Mouse (Mus musculus): ENCODE measurements around the gene Adcy2. TPM values are rescaled to one million over a fixed set of nuclear protein-coding genes. Genes with fewer than 3 reads are reported as not detected.

Gene Adcy2
- polyA plus RNA-seq (2016; fragmentation: Nextera tagmentation; extraction: Ambion mirVana): 4.5 and 5.3 TPM in 2 replicates

DNA sequence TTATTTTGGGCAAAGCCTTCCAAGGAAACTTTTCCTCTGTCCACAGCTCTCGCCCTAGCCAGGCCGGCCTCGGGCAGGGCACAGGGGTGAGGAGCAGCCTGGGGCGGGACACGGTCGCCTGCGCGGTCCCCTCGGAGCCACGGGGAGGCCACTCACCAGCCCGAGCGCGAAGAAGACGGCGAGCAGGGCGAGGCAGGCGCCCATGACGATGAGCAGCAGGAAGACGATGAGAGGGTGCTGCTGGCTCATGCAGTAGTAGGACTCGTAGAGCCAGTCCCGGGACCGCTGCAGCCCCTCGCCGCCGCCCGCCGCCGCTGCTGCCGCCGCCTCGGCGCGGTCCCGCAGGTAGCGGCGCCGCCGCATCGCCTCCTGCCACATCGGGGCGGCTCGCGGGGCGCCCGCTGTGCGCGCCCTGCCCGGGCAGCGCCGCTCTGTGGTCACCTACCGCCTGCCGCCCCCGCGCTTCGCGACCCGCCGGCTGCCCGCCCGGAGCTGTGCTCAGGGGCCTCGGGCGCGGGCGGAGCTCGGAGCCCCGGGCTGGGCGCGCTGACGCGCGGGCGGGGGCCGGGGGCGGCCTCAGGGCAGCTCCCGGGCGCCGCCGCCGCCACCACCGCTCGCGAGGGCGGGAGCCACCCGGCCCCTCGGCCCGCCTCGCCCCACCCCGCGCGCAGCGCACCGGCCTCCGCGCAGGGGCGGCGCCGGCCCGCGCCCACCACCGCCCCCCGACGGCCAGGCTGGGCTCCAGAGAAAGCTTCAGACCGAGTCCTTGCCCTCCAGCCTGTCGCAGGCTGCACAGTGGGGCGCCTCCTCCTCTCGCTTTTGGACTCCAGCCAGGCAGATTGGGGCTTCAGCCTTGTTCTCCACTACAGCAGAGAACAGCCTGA, at the start of gene Adcy2:
Gene Adcy2, minus strand, starts transcription at position 624 of the 884 bp plus-strand sequence.
- peak within 1 kb of the TSS; percentile 59 for H3K4me3 ChIP-seq
- peaks cover 15% of the 10 kb centered on the region for H3K4me1 ChIP-seq
- H3K9me3 ChIP-seq: no peaks in the 10 kb centered on the region
- peak within 1 kb of the TSS; percentile 61 for H3K9ac ChIP-seq
- peak; percentile 91 for ATAC-seq (ENCODE audit: insufficient number of reproducible peaks, insufficient read depth, low FRiP score, low TSS enrichment)
- H3K36me3 ChIP-seq: no peaks in the 10 kb centered on the region
- no peak within 1 kb of the TSS for H3K27ac ChIP-seq
- WGBS: under 1% methylated on average over 89 of the region's 106 CpGs
- H3K4me2 ChIP-seq (replicated peaks): peak within 1 kb of the TSS; percentile 91
- peaks cover 12% of the 10 kb centered on the region for H3K27me3 ChIP-seq

DNA sequence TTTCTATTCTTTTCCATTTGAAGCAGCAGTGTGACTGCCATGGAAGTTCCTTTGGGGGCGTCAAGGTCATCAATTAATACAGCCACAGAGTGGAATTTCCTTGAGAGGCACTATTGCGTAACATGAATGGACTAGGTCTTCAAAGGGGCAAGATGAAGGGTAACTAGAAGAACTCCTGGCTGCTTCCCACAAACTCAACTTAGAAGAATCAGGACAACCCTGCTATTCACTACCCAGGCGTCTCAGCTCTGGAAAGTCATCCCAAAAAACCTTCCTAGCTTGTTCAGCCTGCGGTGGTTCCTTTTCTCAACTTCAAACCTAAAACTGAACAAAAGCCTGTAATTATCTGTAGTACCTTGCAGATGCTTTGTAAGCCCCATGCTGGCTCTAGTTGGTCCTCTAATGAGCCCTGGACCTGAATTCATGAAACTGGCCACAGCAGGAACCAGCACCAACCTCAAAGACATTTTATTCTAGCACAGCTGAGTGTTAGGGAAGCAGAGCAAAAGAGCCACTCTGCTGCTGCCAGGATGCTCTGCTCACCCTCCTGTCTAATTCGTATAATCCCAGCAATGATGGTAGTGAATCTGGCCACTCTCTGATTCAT, 37.8 kb upstream of the Adcy2 start:
- H3K9me3 ChIP-seq: no peaks in the 10 kb centered on the region
- H3K27me3 ChIP-seq: no peaks in the 10 kb centered on the region
- no peak overlapping the region for H3K4me2 ChIP-seq (replicated peaks)
- no peak overlapping the region for H3K4me3 ChIP-seq
- H3K27ac ChIP-seq: no peak overlapping the region
- H3K36me3 ChIP-seq: no peaks in the 10 kb centered on the region
- no peak overlapping the region for H3K9ac ChIP-seq
- no peaks in the 10 kb centered on the region for H3K4me1 ChIP-seq
- ATAC-seq (ENCODE audit: insufficient number of reproducible peaks, insufficient read depth, low FRiP score, low TSS enrichment): no peak
- 78% methylated on average over 5 of the region's 5 CpGs for WGBS

DNA sequence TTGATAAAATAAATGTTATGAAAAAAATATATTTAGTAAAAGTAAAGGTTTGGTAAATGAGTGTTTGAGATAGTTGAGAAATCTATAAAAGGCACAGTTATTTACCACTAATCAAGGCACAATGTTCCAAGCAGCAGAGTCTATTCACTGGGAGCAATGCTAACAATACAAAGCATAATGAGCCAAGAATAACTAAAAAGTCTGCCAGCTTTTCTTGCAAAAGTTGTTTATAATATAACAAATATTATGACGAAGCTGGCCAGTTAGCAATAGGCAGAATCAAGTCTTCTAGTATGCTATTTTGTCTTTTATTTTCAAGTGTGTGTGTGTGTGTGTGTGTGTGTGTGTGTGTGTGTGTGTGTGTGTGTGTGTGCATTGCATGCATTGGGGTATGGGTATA, 35.3 kb upstream of the Adcy2 start:
- Histone ChIP-seq H3K9me3 (no peaks in the 10 kb centered on the region), H3K27ac (no peak overlapping the region), H3K36me3 (no peaks in the 10 kb centered on the region), H3K4me3 (no peak overlapping the region), H3K9ac (no peak overlapping the region), H3K4me1 (no peaks in the 10 kb centered on the region), H3K27me3 (no peaks in the 10 kb centered on the region), H3K4me2 (replicated peaks) (no peak overlapping the region)
- ATAC-seq (ENCODE audit: insufficient number of reproducible peaks, insufficient read depth, low FRiP score, low TSS enrichment): no peak
- 85% methylated on average over 1 of the region's 1 CpGs for WGBS

DNA sequence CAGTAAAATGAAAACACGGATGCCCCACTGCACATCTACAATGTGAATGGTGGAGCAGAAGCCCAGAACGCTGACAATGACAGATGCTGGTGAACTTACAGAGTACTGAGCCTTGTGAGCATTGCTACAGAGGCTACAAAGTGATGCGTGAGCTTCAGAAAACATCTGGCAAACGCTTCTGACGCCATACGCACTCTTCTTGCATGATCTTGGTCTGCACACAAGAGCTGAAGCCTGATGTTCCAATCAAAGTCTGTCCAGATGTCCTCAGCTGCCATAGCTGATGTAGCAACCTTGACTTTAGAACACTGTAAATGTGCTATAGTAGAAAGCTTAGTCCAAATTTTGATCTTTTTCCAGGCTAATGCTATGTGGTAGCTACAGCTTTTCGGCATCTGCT, 34.2 kb upstream of the Adcy2 start:
- no peak overlapping the region for H3K27ac ChIP-seq
- no peaks in the 10 kb centered on the region for H3K36me3 ChIP-seq
- H3K4me1 ChIP-seq: no peaks in the 10 kb centered on the region
- H3K4me3 ChIP-seq: no peak overlapping the region
- 85% methylated on average over 7 of the region's 7 CpGs for WGBS
- H3K9ac ChIP-seq: no peak overlapping the region
- no peaks in the 10 kb centered on the region for H3K27me3 ChIP-seq
- no peak overlapping the region for H3K4me2 ChIP-seq (replicated peaks)
- no peak for ATAC-seq (ENCODE audit: insufficient number of reproducible peaks, insufficient read depth, low FRiP score, low TSS enrichment)
- no peaks in the 10 kb centered on the region for H3K9me3 ChIP-seq

DNA sequence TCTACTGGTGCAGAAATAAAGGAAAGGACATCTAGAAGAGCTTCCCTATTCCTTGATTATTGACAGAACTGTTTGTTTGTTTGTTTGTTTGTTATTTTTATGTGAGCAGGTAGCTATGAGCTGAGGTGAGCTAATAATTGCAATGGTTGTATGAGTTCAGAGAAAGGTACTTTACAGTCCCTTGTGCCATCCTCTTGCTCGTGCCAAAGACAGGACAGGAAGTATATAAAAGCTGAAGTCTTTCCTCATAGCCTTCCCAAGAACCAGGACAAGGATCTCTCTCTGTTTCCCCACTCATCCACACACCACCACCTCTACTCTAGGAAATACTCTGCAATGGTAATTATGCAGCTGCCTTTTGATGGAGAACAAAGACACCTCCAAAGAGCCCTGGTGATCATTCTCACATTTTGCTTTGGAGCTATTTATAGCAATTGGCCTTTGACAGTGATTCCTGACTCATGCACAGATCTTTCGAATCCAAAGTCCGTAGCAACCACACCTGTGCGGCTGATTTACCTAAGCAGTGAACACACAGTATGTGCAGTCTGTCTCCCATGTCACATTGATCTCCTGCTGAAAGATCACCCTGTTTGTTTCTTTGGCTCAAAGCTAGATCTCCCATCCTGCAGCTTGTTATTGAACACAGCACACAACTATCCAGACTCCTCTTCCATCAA, 29.9 kb upstream of the Adcy2 start:
- no peak overlapping the region for H3K4me2 ChIP-seq (replicated peaks)
- no peak overlapping the region for H3K9ac ChIP-seq
- no peaks in the 10 kb centered on the region for H3K4me1 ChIP-seq
- no peak overlapping the region for H3K4me3 ChIP-seq
- WGBS: 68% methylated on average over 4 of the region's 4 CpGs
- H3K27me3 ChIP-seq: no peaks in the 10 kb centered on the region
- H3K36me3 ChIP-seq: no peaks in the 10 kb centered on the region
- H3K27ac ChIP-seq: no peak overlapping the region
- ATAC-seq (ENCODE audit: insufficient number of reproducible peaks, insufficient read depth, low FRiP score, low TSS enrichment): no peak
- no peaks in the 10 kb centered on the region for H3K9me3 ChIP-seq

DNA sequence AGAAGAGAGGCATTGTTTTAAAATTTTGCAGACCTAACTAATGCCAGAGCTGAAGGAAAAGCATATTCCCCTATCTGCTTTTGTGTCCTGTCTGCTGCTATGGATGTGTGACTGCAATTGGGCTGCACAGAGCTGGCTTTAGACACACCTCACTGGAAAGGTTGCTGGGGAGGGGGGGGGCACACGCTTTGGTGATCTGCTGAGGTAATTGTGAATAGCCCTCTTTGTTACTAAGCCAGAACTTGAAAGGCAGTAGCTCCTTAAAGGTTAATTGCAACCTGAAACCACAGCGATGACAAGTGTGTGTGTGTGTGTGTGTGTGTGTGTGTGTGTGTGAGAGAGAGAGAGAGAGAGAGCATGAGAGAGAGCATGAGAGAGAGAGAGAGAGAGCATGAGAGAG, 25.6 kb upstream of the Adcy2 start:
- Histone ChIP-seq H3K27ac (no peak overlapping the region), H3K36me3 (no peaks in the 10 kb centered on the region), H3K9ac (no peak overlapping the region), H3K27me3 (no peaks in the 10 kb centered on the region), H3K9me3 (no peaks in the 10 kb centered on the region), H3K4me2 (replicated peaks) (no peak overlapping the region), H3K4me1 (no peaks in the 10 kb centered on the region), H3K4me3 (no peak overlapping the region)
- WGBS: 17% methylated on average over 2 of the region's 2 CpGs
- ATAC-seq (ENCODE audit: insufficient number of reproducible peaks, insufficient read depth, low FRiP score, low TSS enrichment): no peak

DNA sequence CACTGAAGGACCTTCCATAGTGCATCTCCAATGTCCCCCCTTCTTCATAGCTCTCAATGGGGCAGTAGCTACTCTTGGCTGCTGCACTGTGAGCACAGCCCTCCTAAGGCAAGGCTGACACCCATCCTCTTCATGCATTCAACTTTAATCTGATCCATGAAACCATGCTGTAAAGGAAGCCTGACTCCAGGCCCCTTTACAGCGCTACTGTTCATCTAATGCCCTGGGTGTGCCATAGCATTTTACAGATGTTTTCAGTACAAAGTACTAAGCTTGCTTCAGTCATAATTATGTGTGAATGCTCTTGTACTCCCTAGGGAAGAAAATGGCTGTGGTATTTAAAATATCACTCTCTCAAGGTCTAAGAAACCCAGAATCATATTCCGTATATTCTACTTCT, 23.9 kb upstream of the Adcy2 start:
- Histone ChIP-seq H3K27ac (no peak overlapping the region), H3K4me3 (no peak overlapping the region), H3K4me2 (replicated peaks) (no peak overlapping the region), H3K4me1 (no peaks in the 10 kb centered on the region), H3K27me3 (no peaks in the 10 kb centered on the region), H3K36me3 (no peaks in the 10 kb centered on the region), H3K9ac (no peak overlapping the region), H3K9me3 (no peaks in the 10 kb centered on the region)
- WGBS: 90% methylated on average over 2 of the region's 2 CpGs
- no peak for ATAC-seq (ENCODE audit: insufficient number of reproducible peaks, insufficient read depth, low FRiP score, low TSS enrichment)

DNA sequence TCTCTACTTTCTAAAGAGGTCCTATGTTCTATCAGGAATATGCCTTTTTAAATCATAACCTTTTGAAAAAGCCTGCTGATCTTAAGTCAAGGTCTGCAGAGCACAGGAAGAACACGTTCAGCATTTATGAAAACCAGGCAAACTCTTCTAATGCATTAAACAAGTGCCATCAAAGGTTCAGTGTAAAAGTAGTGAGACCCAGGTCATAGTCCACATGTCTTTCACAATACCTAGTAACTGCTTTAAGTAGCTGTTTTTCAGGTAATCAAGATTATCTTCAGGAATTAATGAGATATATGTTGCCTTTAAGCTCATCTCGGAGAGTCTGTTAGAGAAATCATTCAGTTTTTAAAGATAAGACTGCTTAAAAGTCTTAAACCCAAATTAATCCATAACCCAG, 21.2 kb upstream of the Adcy2 start:
- H3K4me1 ChIP-seq: no peaks in the 10 kb centered on the region
- no peak overlapping the region for H3K4me3 ChIP-seq
- H3K4me2 ChIP-seq (replicated peaks): no peak overlapping the region
- ATAC-seq (ENCODE audit: insufficient number of reproducible peaks, insufficient read depth, low FRiP score, low TSS enrichment): no peak
- WGBS: 73% methylated on average over 2 of the region's 2 CpGs
- no peaks in the 10 kb centered on the region for H3K36me3 ChIP-seq
- no peaks in the 10 kb centered on the region for H3K9me3 ChIP-seq
- no peaks in the 10 kb centered on the region for H3K27me3 ChIP-seq
- H3K9ac ChIP-seq: no peak overlapping the region
- no peak overlapping the region for H3K27ac ChIP-seq

DNA sequence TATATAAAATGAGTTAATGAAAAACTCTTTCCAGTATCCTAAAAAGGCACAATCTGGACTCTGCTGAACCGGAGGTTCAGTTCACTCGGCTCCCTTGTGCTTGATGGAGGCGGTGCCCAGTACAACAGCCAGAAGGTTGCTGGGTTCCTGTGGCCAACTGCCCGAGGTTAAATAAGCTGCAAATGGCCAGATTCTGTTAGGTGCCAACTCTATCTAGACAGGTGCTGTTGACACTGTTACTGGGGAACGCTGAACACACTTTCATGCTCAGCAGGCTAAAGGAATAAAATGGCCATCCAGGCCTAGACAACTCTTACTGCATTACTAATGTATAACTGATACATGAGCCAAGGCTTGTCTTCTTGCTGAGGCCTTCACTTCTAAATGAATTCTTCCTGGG, 7.6 kb upstream of the Adcy2 start:
- Histone ChIP-seq H3K36me3 (no peaks in the 10 kb centered on the region), H3K27ac (no peak overlapping the region), H3K9me3 (no peaks in the 10 kb centered on the region), H3K9ac (no peak overlapping the region), H3K4me1 (no peaks in the 10 kb centered on the region), H3K4me2 (replicated peaks) (no peak overlapping the region), H3K27me3 (no peaks in the 10 kb centered on the region), H3K4me3 (no peak overlapping the region)
- WGBS: 80% methylated on average over 5 of the region's 5 CpGs
- ATAC-seq (ENCODE audit: insufficient number of reproducible peaks, insufficient read depth, low FRiP score, low TSS enrichment): no peak

DNA sequence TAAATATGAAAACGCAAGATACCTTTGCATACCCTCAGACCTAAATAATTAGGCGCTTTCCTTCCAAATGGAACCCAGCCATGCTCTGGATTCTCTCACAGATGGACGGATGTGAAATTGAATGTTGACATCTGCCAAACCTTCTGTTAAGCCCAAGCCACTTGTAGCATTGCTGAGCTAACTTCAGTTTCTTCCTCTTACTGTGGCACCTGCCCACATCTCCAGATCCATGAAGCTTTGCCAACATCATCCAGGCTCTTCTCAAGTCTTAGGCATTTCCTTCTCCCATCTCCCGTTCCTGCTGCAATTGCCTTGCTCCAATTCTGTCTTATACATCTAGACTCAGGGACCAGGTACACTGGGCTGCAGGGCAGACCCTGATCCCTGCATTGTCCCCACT, 6.8 kb upstream of the Adcy2 start:
- Histone ChIP-seq H3K9ac (no peak overlapping the region), H3K27ac (no peak overlapping the region), H3K4me3 (no peak overlapping the region), H3K9me3 (no peaks in the 10 kb centered on the region), H3K4me1 (no peaks in the 10 kb centered on the region), H3K27me3 (no peaks in the 10 kb centered on the region), H3K4me2 (replicated peaks) (no peak overlapping the region), H3K36me3 (no peaks in the 10 kb centered on the region)
- 81% methylated on average over 4 of the region's 4 CpGs for WGBS
- no peak for ATAC-seq (ENCODE audit: insufficient number of reproducible peaks, insufficient read depth, low FRiP score, low TSS enrichment)

DNA sequence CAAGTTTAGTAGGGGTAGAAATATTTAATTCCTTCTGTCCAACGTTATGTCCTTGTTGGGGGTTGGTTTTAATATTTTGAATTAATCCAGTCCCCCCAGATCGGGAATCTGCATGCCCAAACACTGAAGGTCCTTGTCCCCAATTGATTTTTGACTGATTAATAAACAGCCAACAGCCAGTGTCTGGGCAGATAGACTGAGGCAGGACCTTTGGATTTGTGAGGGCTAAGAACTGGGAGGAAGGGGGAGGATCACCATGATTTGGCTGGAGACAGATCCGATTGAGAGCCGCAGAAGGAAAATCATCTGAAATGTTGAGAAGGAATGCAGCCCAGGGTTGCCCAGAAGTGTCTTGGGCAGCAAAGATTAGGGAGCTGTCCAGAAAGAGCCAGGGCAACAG, 5.1 kb upstream of the Adcy2 start:
- no peak overlapping the region for H3K27ac ChIP-seq
- peaks cover 4% of the 10 kb centered on the region; the same call in 1 of the 2 replicates for H3K27me3 ChIP-seq
- ATAC-seq (ENCODE audit: insufficient number of reproducible peaks, insufficient read depth, low FRiP score, low TSS enrichment): no peak
- WGBS: 85% methylated on average over 4 of the region's 4 CpGs
- no peak overlapping the region for H3K9ac ChIP-seq
- no peaks in the 10 kb centered on the region for H3K9me3 ChIP-seq
- no peak overlapping the region for H3K4me2 ChIP-seq (replicated peaks)
- no peak overlapping the region for H3K4me3 ChIP-seq
- peaks cover 4% of the 10 kb centered on the region; the same call in 1 of the 2 replicates for H3K4me1 ChIP-seq
- H3K36me3 ChIP-seq: no peaks in the 10 kb centered on the region

DNA sequence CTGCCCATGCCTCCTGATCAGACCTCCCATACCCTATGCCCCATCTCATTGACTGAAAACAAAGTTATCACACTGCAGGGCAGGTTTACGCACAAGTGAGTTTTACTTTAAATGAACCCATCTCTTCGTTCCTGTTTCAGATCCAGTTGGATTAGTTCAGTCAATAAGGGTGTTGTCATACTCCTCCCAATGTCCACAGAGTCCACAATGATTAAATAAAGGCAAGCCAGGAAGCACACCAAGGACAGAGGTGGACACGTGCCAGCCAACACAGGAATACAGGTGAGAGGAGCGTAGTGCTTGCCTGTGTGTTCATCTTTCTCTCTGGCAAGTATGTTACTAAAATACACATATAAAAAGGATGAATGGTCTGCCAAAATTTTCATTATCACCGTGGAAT, 3.3 kb upstream of the Adcy2 start:
- Histone ChIP-seq H3K27me3 (peaks cover 5% of the 10 kb centered on the region), H3K27ac (no peak overlapping the region), H3K4me3 (no peak overlapping the region), H3K4me1 (peaks cover 12% of the 10 kb centered on the region), H3K36me3 (no peaks in the 10 kb centered on the region), H3K9ac (no peak overlapping the region), H3K4me2 (replicated peaks) (no peak overlapping the region), H3K9me3 (no peaks in the 10 kb centered on the region)
- ATAC-seq (ENCODE audit: insufficient number of reproducible peaks, insufficient read depth, low FRiP score, low TSS enrichment): no peak
- 78% methylated on average over 5 of the region's 5 CpGs for WGBS
